Mouse (Mus musculus) c-Kit-negative CD71-positive TER-119-positive erythroid progenitor cells, embryonic 14.5 days (primary cell): ENCODE measurements around the gene Ahdc1.
"Not testable (repeated sequence)": the region's sequence is repeated elsewhere in the genome, so short reads cannot be mapped to it uniquely, and the experiment has no call there.

Source experiments
- DNase-seq: peaks from one replicate; pipeline ENCODE4 v3.0.0-alpha.2; 2013; ENCODE audit warnings: low read depth, low spot score

Gene Ahdc1

GRCm38 (mm10) chr4:132993553-132993952 is 17.5 kb upstream of the Ahdc1 start:
- DNase-seq: no peak

- no peak for DNase-seq
These were observed 13.4 kb upstream of the Ahdc1 start for GRCm38 (mm10) chr4:132997469-132998237.

DNA sequence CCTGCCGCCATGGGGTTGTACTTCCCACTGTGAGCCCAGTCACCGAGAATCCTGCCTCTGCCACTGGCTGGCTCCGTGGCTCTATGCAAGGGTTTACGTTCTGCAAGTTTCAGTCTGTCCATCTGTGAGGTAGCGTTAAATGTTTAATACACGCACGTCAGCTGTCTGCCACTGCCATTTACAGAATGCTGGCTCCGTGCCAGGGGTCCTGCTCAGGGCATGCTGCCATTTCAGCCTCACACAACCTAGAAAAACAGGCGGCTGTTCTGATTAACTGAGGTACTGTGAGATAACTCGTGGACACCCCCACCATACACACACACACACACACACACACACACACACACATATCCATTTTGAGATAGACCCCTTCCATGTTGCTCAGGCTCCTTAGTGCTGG is 8.2 kb upstream of the Ahdc1 start:
- DNase-seq: no peak

GRCm38 (mm10) chr4:133003316-133004018 is 7.6 kb upstream of the Ahdc1 start:
- no peak for DNase-seq

DNA sequence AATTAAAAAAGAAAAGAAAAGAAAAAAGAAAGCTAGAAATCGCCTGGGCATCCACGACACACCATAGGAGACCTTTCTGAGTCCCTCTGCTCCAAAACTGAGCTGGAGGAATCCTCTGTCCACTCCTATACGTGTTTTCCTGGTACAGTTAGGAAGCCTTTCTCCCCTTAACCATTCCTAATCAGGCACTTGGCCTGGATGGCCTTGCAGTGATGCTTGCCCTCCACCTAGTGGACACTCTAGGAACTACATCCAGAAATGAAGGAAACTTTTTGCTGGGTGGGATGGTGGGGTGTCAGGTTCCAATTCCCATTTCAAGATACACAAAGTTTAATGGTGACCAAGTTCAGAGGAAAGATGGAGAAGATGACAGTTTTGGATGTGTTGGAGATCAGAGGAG is 5.8 kb upstream of the Ahdc1 start:
- DNase-seq: peak; percentile 49

- DNase-seq: not testable (repeated sequence)
These were observed 5.1 kb upstream of the Ahdc1 start for GRCm38 (mm10) chr4:133005885-133006451.

- no peak for DNase-seq
These were observed 3.3 kb upstream of the Ahdc1 start for GRCm38 (mm10) chr4:133007513-133008380.

DNA sequence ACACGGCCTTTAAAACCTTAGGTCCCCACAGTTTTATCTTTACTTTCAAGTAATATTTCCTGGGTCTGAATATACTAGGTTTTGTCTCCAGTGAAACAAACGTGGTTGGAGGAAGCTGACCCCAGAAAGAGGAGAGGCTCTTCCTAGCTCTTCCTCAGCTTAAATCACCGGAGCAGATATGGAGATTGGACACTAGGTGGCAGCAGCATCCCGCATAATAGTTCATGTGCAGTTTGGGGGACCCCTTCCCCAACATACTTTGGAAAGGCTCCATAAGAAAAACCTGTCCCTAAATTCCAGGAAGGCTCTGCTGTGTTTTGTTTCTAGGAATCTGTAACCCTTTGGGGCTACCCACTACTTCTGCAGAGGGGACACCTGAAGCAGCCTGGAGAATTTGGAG is 1.9 kb upstream of the Ahdc1 start:
- no peak for DNase-seq

- no peak for DNase-seq
These were observed 1.4 kb upstream of the Ahdc1 start for GRCm38 (mm10) chr4:133009676-133010075.

GRCm38 (mm10) chr4:133010611-133011010 is 449 bp upstream of the Ahdc1 start:
- no peak for DNase-seq

GRCm38 (mm10) chr4:133011821-133012775 is 1.0 kb downstream of the Ahdc1 start:
- DNase-seq: no peak

GRCm38 (mm10) chr4:133012776-133013265 is 1.8 kb downstream of the Ahdc1 start:
- DNase-seq: no peak

GRCm38 (mm10) chr4:133013266-133013891 is 2.3 kb downstream of the Ahdc1 start:
- no peak for DNase-seq

DNA sequence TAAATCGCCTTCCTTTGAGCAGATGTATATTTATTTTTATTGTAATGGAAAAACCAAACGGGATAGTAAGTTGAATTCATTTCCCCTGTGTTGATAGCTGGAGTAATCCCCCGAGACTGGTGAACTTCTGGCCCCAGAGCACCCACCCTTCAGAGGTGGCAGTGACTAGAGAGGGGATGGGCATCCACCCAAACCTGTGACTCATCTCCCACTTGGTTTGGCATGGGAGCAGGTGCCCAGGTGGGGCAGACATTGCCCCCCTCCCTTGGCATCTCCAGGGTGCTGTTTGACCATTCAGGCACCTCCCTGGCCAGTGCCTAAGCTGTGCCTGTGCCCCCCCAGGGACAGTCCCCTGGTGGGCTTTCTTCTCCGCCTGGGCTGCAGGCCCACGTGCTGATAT is 3.0 kb downstream of the Ahdc1 start:
- DNase-seq: no peak

GRCm38 (mm10) chr4:133014896-133015709 is 4.0 kb downstream of the Ahdc1 start:
- no peak for DNase-seq

GRCm38 (mm10) chr4:133015710-133016651 is 4.9 kb downstream of the Ahdc1 start:
- DNase-seq: no peak

- no peak for DNase-seq
These were observed 5.8 kb downstream of the Ahdc1 start for GRCm38 (mm10) chr4:133016677-133017415.
